Mouse (Mus musculus) liver, embryonic 14.5 days (tissue): ENCODE results near the gene Nrg3. TPM values are rescaled to one million over a fixed set of nuclear protein-coding genes. Genes with fewer than 3 reads are reported as not detected.

ENCODE experiments used
- ATAC-seq: fragments of 200-750 bp; cut with Nextera tagmentation; 2 replicates; pipeline ENCODE4 v1.8.0; 2017; ENCODE audit warnings: moderate number of reproducible peaks, mild to moderate bottlenecking, moderate library complexity; ENCODE audit not compliant: insufficient read depth
- DNase-seq, 3 experiments: peaks; one replicate each; pipeline ENCODE4 v3.0.0-alpha.2; 2012 to 2013; ENCODE audit warnings: low read depth in 3 of 3, low spot score in 3 of 3
- H3K27ac ChIP-seq: fragments of 300-500 bp; sonication (generic); 2 replicates; pipeline ENCODE4 v1.5.1; 2014; ENCODE audit warnings: moderate library complexity, mild to moderate bottlenecking, control low read depth, inconsistent platforms
- H3K27me3 ChIP-seq: fragments of 300-500 bp; sonication (generic); 2 replicates; pipeline ENCODE4 v1.6.1; 2014; ENCODE audit warnings: mild to moderate bottlenecking, low read length, moderate library complexity; ENCODE audit not compliant: control insufficient read depth, insufficient read depth
- H3K36me3 ChIP-seq: fragments of 300-500 bp; sonication (generic); replicated peaks from 2 replicates; pipeline ENCODE4 v1.6.1; 2014; ENCODE audit warnings: low read depth; ENCODE audit not compliant: control insufficient read depth, insufficient read depth
- H3K4me1 ChIP-seq, 2 experiments: fragments of 200-500 bp in 1 of 2; fragments of 300-500 bp in 1 of 2; sonication (generic) in 1 of 2; replicated peaks; 2 replicates each; pipeline ENCODE4 v1.6.1; 2012 to 2014; ENCODE audit warnings: antibody characterized with exemption in 1 of 2, inconsistent platforms in 1 of 2, low read length in 1 of 2; ENCODE audit not compliant: control insufficient read depth in 2 of 2, insufficient read depth in 2 of 2
- H3K4me2 ChIP-seq: fragments of 300-500 bp; sonication (generic); 2 replicates; pipeline ENCODE4 v1.6.1; 2014; ENCODE audit warnings: low read depth, mild to moderate bottlenecking, control low read depth, moderate library complexity
- H3K4me3 ChIP-seq, 2 experiments: fragments of 200-500 bp in 1 of 2; fragments of 300-500 bp in 1 of 2; sonication (generic) in 1 of 2; 2 replicates each; pipeline ENCODE4 v1.5.1; 2012 to 2014; ENCODE audit warnings: low read depth in 2 of 2, low read length in 2 of 2, mild to moderate bottlenecking in 2 of 2, control low read depth in 1 of 2, inconsistent platforms in 1 of 2, moderate library complexity in 1 of 2; ENCODE audit not compliant: insufficient read depth in 1 of 2
- H3K9ac ChIP-seq: fragments of 300-500 bp; sonication (generic); replicated peaks from 2 replicates; pipeline ENCODE4 v1.6.1; 2014; ENCODE audit warnings: mild to moderate bottlenecking, control low read depth, moderate library complexity
- H3K9me3 ChIP-seq: fragments of 300-500 bp; sonication (generic); 2 replicates; pipeline ENCODE4 v1.6.1; 2016; ENCODE audit warnings: low read length, mixed read lengths; ENCODE audit not compliant: control insufficient read depth
- CTCF ChIP-seq: IDR thresholded peaks from 2 replicates; pipeline ENCODE4 v1.5.1; 2016; ENCODE audit warnings: antibody characterized with exemption, low read depth, control low read depth
- EP300 ChIP-seq: IDR thresholded peaks from 2 replicates; pipeline ENCODE4 v1.6.1; 2016; ENCODE audit warnings: antibody characterized with exemption, low read depth
- WGBS: fragments of 180-500 bp; shearing (Covaris S2); extraction: QIAGEN DNeasy Blood & Tissue Kit; methylation state at CpG from one replicate; pipeline ENCODE4 v1.1.7; 2014; ENCODE audit not compliant: insufficient replicate concordance; 5-methylcytosine and 5-hydroxymethylcytosine counted together
- polyA plus RNA-seq, 2 experiments: library from polyadenylated mRNA; depleted of rRNA in 1 of 2; stranded (reverse) in 1 of 2; unstranded in 1 of 2; fragments of >200 nt; fragmentation: Nextera tagmentation in 1 of 2; extraction: Ambion mirVana in 1 of 2; gene quantifications; 2 replicates each; pipeline versions ENCODE4 v1.2.1 to v1.2.3; 2012 to 2014

Gene Nrg3
- polyA plus RNA-seq, 2 experiments: not detected

DNA sequence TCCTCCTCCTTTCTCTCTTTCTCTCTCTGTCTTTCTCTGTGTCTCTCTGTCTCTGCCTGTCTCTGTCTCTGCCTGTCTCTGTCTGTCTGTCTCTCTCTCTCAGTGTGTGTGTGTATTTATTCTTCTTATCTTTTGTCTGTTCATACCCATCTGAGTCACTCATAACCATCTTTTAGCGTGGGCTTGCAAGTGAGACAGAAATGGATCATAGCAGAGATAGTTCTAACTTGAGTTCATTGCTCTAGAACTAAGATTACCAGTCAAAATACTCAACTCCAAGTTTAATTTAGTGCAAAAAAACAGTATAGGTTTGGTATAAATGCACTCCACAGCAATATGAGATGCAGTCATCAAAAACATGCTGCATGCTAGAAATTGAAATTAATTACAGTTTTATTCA is 977.9 kb downstream of the Nrg3 start:
- WGBS: 23% methylated on average over 1 of the region's 1 CpGs
- TF ChIP-seq CTCF (no peak), EP300 (no peak)
- Histone ChIP-seq H3K9ac (no peak overlapping the region), H3K4me3 (no peak overlapping the region), H3K9me3 (no peaks in the 10 kb centered on the region), H3K36me3 (no peaks in the 10 kb centered on the region), H3K4me2 (no peak overlapping the region), H3K27ac (no peak overlapping the region), H3K4me1 (no peaks in the 10 kb centered on the region), H3K27me3 (no peaks in the 10 kb centered on the region)
- DNase-seq: no peak
- ATAC-seq: no peak

- no peak overlapping the region for H3K4me3 ChIP-seq
- DNase-seq: no peak
- H3K27ac ChIP-seq: no peak overlapping the region
- no peaks in the 10 kb centered on the region for H3K36me3 ChIP-seq
- no peaks in the 10 kb centered on the region for H3K9me3 ChIP-seq
- H3K4me1 ChIP-seq: no peaks in the 10 kb centered on the region
- no peaks in the 10 kb centered on the region for H3K27me3 ChIP-seq
- H3K9ac ChIP-seq: no peak overlapping the region
- 62% methylated on average over 2 of the region's 2 CpGs for WGBS
- TF ChIP-seq CTCF (no peak), EP300 (no peak)
- ATAC-seq: no peak
- H3K4me2 ChIP-seq: no peak overlapping the region
Measured at GRCm38 (mm10) chr14:38447086-38447485, 1025.8 kb downstream of the Nrg3 start.

DNA sequence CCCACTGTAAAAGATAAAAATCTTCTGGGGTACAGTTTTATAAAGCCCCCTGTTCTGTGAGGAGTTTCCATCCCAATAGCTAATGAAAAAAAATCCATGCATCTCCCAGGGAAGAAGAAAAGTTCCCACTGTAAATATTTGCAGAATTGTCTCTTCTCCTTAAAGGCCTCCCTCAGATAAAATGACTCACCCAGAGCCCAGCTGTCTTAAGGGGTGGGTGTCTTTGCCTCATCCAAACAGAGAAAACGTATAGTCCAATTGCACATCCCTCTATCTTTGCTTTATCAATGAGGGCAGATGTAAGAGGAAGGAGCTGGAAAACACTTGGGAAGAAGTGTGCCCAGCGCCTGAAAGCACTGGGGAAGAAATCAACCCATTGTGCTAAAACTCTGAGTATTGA is 1028.1 kb downstream of the Nrg3 start:
- no peak for TF ChIP-seq EP300
- no peak for TF ChIP-seq CTCF
- H3K27ac ChIP-seq: no peak overlapping the region
- no peak overlapping the region for H3K4me2 ChIP-seq
- no peaks in the 10 kb centered on the region for H3K9me3 ChIP-seq
- ATAC-seq (no peak), DNase-seq (no peak)
- H3K27me3 ChIP-seq: no peaks in the 10 kb centered on the region
- H3K36me3 ChIP-seq: no peaks in the 10 kb centered on the region
- no peaks in the 10 kb centered on the region for H3K4me1 ChIP-seq
- no peak overlapping the region for H3K9ac ChIP-seq
- no peak overlapping the region for H3K4me3 ChIP-seq
- WGBS: 59% methylated on average over 2 of the region's 2 CpGs

DNA sequence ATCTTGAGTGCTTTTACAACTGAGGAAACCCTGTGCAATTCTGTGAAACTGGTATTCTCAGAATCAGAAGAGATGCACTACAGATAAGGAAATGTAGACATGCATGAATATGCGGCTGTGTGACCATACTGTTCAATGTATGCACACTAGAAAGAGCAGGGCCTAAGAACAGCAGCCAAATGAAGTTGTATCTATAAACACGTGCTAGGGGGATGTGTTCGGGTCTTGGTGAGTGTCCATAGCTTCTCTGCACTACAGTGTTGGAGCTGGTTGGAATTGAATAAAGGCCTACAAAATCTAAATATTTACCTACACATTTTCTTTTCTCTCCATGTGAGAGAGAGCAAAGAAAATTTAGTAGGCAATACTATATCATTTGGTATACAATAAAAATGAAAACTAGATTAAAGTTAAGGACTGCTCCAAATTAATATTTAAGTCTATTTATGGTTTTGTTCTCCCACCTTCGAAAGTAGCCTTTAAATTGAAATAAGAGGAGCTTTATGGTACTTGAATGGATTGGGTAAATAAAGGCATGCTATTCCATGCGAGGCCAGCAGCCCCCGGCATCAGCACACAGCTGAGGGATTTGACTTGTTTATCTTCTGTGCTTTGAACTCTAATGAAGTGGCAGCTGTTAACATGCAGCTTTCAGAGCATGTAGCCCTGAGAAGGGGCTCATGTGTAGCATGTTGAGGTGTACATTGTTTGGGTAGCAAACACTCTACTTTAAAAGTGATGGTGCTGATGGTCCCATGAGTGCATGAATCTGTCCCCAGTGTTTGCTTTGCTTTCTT is 1038.9 kb downstream of the Nrg3 start:
- Histone ChIP-seq H3K9me3 (no peaks in the 10 kb centered on the region), H3K27ac (no peak overlapping the region), H3K36me3 (no peaks in the 10 kb centered on the region), H3K4me2 (no peak overlapping the region), H3K9ac (no peak overlapping the region), H3K4me3 (no peak overlapping the region), H3K27me3 (no peaks in the 10 kb centered on the region), H3K4me1 (no peaks in the 10 kb centered on the region)
- no peak for TF ChIP-seq CTCF
- no peak for TF ChIP-seq EP300
- 47% methylated on average over 6 of the region's 6 CpGs for WGBS
- no peak for ATAC-seq
- DNase-seq: no peak

DNA sequence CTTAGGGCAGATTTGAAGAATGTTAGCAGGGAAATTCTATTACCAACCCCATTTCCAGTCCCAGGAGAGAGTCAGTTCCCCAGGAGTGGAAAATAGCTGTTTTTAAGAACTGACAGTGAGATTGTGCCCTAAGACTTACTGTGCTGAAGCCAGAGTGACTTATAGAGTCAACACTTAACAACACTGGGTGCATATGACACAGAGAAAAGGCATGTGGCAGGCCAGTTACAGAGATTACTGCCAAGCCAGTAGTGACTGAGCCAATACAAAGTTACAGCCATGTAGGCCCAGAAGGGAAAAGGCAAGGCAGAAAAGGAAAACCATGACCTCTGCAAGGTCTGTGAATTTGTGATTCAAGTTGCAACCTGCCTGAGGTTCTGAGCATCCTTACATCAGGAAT is 1098.2 kb downstream of the Nrg3 start:
- TF ChIP-seq EP300 (no peak), CTCF (no peak)
- Histone ChIP-seq H3K36me3 (no peaks in the 10 kb centered on the region), H3K4me3 (no peak overlapping the region), H3K27me3 (no peaks in the 10 kb centered on the region), H3K9ac (no peak overlapping the region), H3K9me3 (no peaks in the 10 kb centered on the region), H3K4me2 (no peak overlapping the region), H3K4me1 (no peaks in the 10 kb centered on the region), H3K27ac (no peak overlapping the region)
- ATAC-seq (no peak), DNase-seq (no peak)
